Mouse (Mus musculus): ENCODE measurements around the gene Bmpr2. TPM values are rescaled to one million over a fixed set of nuclear protein-coding genes. Genes with fewer than 3 reads are reported as not detected.

Bmpr2 gene
- polyA plus RNA-seq, 1 experiment from 2014 or later, result 6.2 TPM

GRCm38 (mm10) chr1:59771871-59772270 is 8.7 kb downstream of the Bmpr2 start:
- no peak overlapping the region for H3K9ac ChIP-seq (ENCODE audit: low read length)
- 62% methylated on average over 3 of the region's 3 CpGs for WGBS

GRCm38 (mm10) chr1:59781080-59781479 is 17.9 kb downstream of the Bmpr2 start:
- Histone ChIP-seq H3K4me1 (ENCODE audit: control insufficient read depth, insufficient read depth, low read length) (peaks cover 6% of the 10 kb centered on the region), H3K4me2 (ENCODE audit: low read depth, low read length) (no peak overlapping the region), H3K27ac (ENCODE audit: low read length) (no peak overlapping the region), H3K27me3 (ENCODE audit: control insufficient read depth, insufficient read depth, low read length) (no peaks in the 10 kb centered on the region), H3K9me3 (replicated peaks; ENCODE audit: control insufficient read depth, low read length) (no peaks in the 10 kb centered on the region), H3K36me3 (ENCODE audit: control insufficient read depth, insufficient read depth) (no peaks in the 10 kb centered on the region), H3K9ac (ENCODE audit: low read length) (no peak overlapping the region), H3K4me3 (ENCODE audit: low read length) (no peak overlapping the region)
- 64% methylated on average over 1 of the region's 1 CpGs for WGBS
- no peak for ATAC-seq (replicated peaks; ENCODE audit: extremely low read depth, insufficient read depth, low FRiP score)

More at GRCm38 (mm10) chr1:59771871-59772270, 8.7 kb downstream of the Bmpr2 start:
- H3K9me3 ChIP-seq (replicated peaks; ENCODE audit: control insufficient read depth, low read length), result no peaks in the 10 kb centered on the region
- no peak for ATAC-seq (replicated peaks; ENCODE audit: extremely low read depth, insufficient read depth, low FRiP score)
- no peak overlapping the region; the same call in 1 of the 2 replicates for H3K27ac ChIP-seq (ENCODE audit: low read length)
- no peak overlapping the region for H3K4me3 ChIP-seq (ENCODE audit: low read length)
- no peak overlapping the region for H3K4me2 ChIP-seq (ENCODE audit: low read depth, low read length)
- peaks cover 11% of the 10 kb centered on the region for H3K4me1 ChIP-seq (ENCODE audit: control insufficient read depth, insufficient read depth, low read length)
- no peaks in the 10 kb centered on the region for H3K36me3 ChIP-seq (ENCODE audit: control insufficient read depth, insufficient read depth)
- no peaks in the 10 kb centered on the region for H3K27me3 ChIP-seq (ENCODE audit: control insufficient read depth, insufficient read depth, low read length)

GRCm38 (mm10) chr1:59788975-59789374 is 25.8 kb downstream of the Bmpr2 start:
- no peak overlapping the region for H3K9ac ChIP-seq (ENCODE audit: low read length)
- no peaks in the 10 kb centered on the region for H3K27me3 ChIP-seq (ENCODE audit: control insufficient read depth, insufficient read depth, low read length)
- 61% methylated on average over 6 of the region's 6 CpGs for WGBS
- H3K36me3 ChIP-seq (ENCODE audit: control insufficient read depth, insufficient read depth), result no peaks in the 10 kb centered on the region
- H3K4me2 ChIP-seq (ENCODE audit: low read depth, low read length), result no peak overlapping the region
- H3K9me3 ChIP-seq (replicated peaks; ENCODE audit: control insufficient read depth, low read length), result no peaks in the 10 kb centered on the region
- ATAC-seq (replicated peaks; ENCODE audit: extremely low read depth, insufficient read depth, low FRiP score), result no peak
- H3K4me3 ChIP-seq (ENCODE audit: low read length), result no peak overlapping the region
- H3K4me1 ChIP-seq (ENCODE audit: control insufficient read depth, insufficient read depth, low read length), result peaks cover 7% of the 10 kb centered on the region; the same call in 1 of the 2 replicates
- H3K27ac ChIP-seq (ENCODE audit: low read length), result no peak overlapping the region

GRCm38 (mm10) chr1:59789741-59790140 is 26.5 kb downstream of the Bmpr2 start:
- no peaks in the 10 kb centered on the region for H3K9me3 ChIP-seq (replicated peaks; ENCODE audit: control insufficient read depth, low read length)
- 62% methylated on average over 5 of the region's 5 CpGs for WGBS
- no peak overlapping the region for H3K9ac ChIP-seq (ENCODE audit: low read length)
- no peaks in the 10 kb centered on the region for H3K36me3 ChIP-seq (ENCODE audit: control insufficient read depth, insufficient read depth)
- ATAC-seq (replicated peaks; ENCODE audit: extremely low read depth, insufficient read depth, low FRiP score), result no peak
- H3K4me3 ChIP-seq (ENCODE audit: low read length), result no peak overlapping the region
- no peak overlapping the region for H3K27ac ChIP-seq (ENCODE audit: low read length)
- no peak overlapping the region for H3K4me2 ChIP-seq (ENCODE audit: low read depth, low read length)
- no peaks in the 10 kb centered on the region for H3K27me3 ChIP-seq (ENCODE audit: control insufficient read depth, insufficient read depth, low read length)
- H3K4me1 ChIP-seq (ENCODE audit: control insufficient read depth, insufficient read depth, low read length), result peaks cover 7% of the 10 kb centered on the region; the same call in 1 of the 2 replicates

GRCm38 (mm10) chr1:59795336-59795735 is 32.1 kb downstream of the Bmpr2 start:
- ATAC-seq (replicated peaks; ENCODE audit: extremely low read depth, insufficient read depth, low FRiP score), result no peak
- 18% methylated on average over 1 of the region's 1 CpGs for WGBS
- Histone ChIP-seq H3K4me1 (ENCODE audit: control insufficient read depth, insufficient read depth, low read length) (peaks cover 6% of the 10 kb centered on the region; the same call in 1 of the 2 replicates), H3K9ac (ENCODE audit: low read length) (no peak overlapping the region), H3K9me3 (replicated peaks; ENCODE audit: control insufficient read depth, low read length) (no peaks in the 10 kb centered on the region), H3K4me3 (ENCODE audit: low read length) (no peak overlapping the region), H3K27me3 (ENCODE audit: control insufficient read depth, insufficient read depth, low read length) (no peaks in the 10 kb centered on the region), H3K27ac (ENCODE audit: low read length) (no peak overlapping the region), H3K36me3 (ENCODE audit: control insufficient read depth, insufficient read depth) (no peaks in the 10 kb centered on the region), H3K4me2 (ENCODE audit: low read depth, low read length) (no peak overlapping the region)

GRCm38 (mm10) chr1:59797865-59798264 is 34.7 kb downstream of the Bmpr2 start:
- ATAC-seq (replicated peaks; ENCODE audit: extremely low read depth, insufficient read depth, low FRiP score), result no peak
- no peak overlapping the region for H3K9ac ChIP-seq (ENCODE audit: low read length)
- peaks cover 7% of the 10 kb centered on the region; the same call in 1 of the 2 replicates for H3K4me1 ChIP-seq (ENCODE audit: control insufficient read depth, insufficient read depth, low read length)
- H3K9me3 ChIP-seq (replicated peaks; ENCODE audit: control insufficient read depth, low read length), result no peaks in the 10 kb centered on the region
- WGBS, result 68% methylated on average over 2 of the region's 2 CpGs
- H3K4me2 ChIP-seq (ENCODE audit: low read depth, low read length), result no peak overlapping the region
- no peaks in the 10 kb centered on the region for H3K27me3 ChIP-seq (ENCODE audit: control insufficient read depth, insufficient read depth, low read length)
- no peaks in the 10 kb centered on the region for H3K36me3 ChIP-seq (ENCODE audit: control insufficient read depth, insufficient read depth)
- no peak overlapping the region for H3K4me3 ChIP-seq (ENCODE audit: low read length)
- H3K27ac ChIP-seq (ENCODE audit: low read length), result peak overlapping the region; percentile 69

GRCm38 (mm10) chr1:59804363-59804762 is 41.2 kb downstream of the Bmpr2 start:
- no peak overlapping the region for H3K9ac ChIP-seq (ENCODE audit: low read length)
- H3K4me3 ChIP-seq (ENCODE audit: low read length), result no peak overlapping the region
- H3K27me3 ChIP-seq (ENCODE audit: control insufficient read depth, insufficient read depth, low read length), result no peaks in the 10 kb centered on the region
- 25% methylated on average over 2 of the region's 2 CpGs for WGBS
- H3K9me3 ChIP-seq (replicated peaks; ENCODE audit: control insufficient read depth, low read length), result no peaks in the 10 kb centered on the region
- H3K27ac ChIP-seq (ENCODE audit: low read length), result peak overlapping the region; percentile 62
- H3K4me2 ChIP-seq (ENCODE audit: low read depth, low read length), result no peak overlapping the region
- H3K36me3 ChIP-seq (ENCODE audit: control insufficient read depth, insufficient read depth), result no peaks in the 10 kb centered on the region
- H3K4me1 ChIP-seq (ENCODE audit: control insufficient read depth, insufficient read depth, low read length), result peaks cover 20% of the 10 kb centered on the region
- peak; percentile 41; the same call in 1 of the 2 replicates for ATAC-seq (replicated peaks; ENCODE audit: extremely low read depth, insufficient read depth, low FRiP score)

GRCm38 (mm10) chr1:59809921-59810320 is 46.7 kb downstream of the Bmpr2 start:
- H3K27ac ChIP-seq (ENCODE audit: low read length), result no peak overlapping the region
- no peak overlapping the region for H3K9ac ChIP-seq (ENCODE audit: low read length)
- no peaks in the 10 kb centered on the region for H3K4me1 ChIP-seq (ENCODE audit: control insufficient read depth, insufficient read depth, low read length)
- H3K9me3 ChIP-seq (replicated peaks; ENCODE audit: control insufficient read depth, low read length), result no peaks in the 10 kb centered on the region
- H3K27me3 ChIP-seq (ENCODE audit: control insufficient read depth, insufficient read depth, low read length), result no peaks in the 10 kb centered on the region
- no peak for ATAC-seq (replicated peaks; ENCODE audit: extremely low read depth, insufficient read depth, low FRiP score)
- no peaks in the 10 kb centered on the region for H3K36me3 ChIP-seq (ENCODE audit: control insufficient read depth, insufficient read depth)
- no peak overlapping the region for H3K4me2 ChIP-seq (ENCODE audit: low read depth, low read length)
- no peak overlapping the region for H3K4me3 ChIP-seq (ENCODE audit: low read length)
- 70% methylated on average over 2 of the region's 2 CpGs for WGBS

- H3K36me3 ChIP-seq (ENCODE audit: control insufficient read depth, insufficient read depth), result peaks cover 22% of the 10 kb centered on the region
- no peak overlapping the region for H3K4me3 ChIP-seq (ENCODE audit: low read length)
- no peaks in the 10 kb centered on the region for H3K4me1 ChIP-seq (ENCODE audit: control insufficient read depth, insufficient read depth, low read length)
- H3K9ac ChIP-seq (ENCODE audit: low read length), result no peak overlapping the region
- 84% methylated on average over 4 of the region's 4 CpGs for WGBS
- no peak overlapping the region for H3K27ac ChIP-seq (ENCODE audit: low read length)
- H3K9me3 ChIP-seq (replicated peaks; ENCODE audit: control insufficient read depth, low read length), result no peaks in the 10 kb centered on the region
- no peaks in the 10 kb centered on the region for H3K27me3 ChIP-seq (ENCODE audit: control insufficient read depth, insufficient read depth, low read length)
- H3K4me2 ChIP-seq (ENCODE audit: low read depth, low read length), result no peak overlapping the region
- no peak for ATAC-seq (replicated peaks; ENCODE audit: extremely low read depth, insufficient read depth, low FRiP score)
Measured at GRCm38 (mm10) chr1:59812782-59813181, 49.6 kb downstream of the Bmpr2 start.

Data from heart, embryonic 16.5 days (tissue).